Mouse (Mus musculus) heart, adult 11 months (tissue): ENCODE measurements around the gene Spata33.
A peak's percentile ranks its signal among the peaks of the same experiment; 100 is the strongest.
"Not testable (repeated sequence)": the region's sequence is repeated elsewhere in the genome, so short reads cannot be mapped to it uniquely, and the experiment has no call there.

ENCODE experiments used
- DNase-seq: peaks from one replicate; pipeline ENCODE4 v3.0.0; 2022

The Spata33 gene

DNA sequence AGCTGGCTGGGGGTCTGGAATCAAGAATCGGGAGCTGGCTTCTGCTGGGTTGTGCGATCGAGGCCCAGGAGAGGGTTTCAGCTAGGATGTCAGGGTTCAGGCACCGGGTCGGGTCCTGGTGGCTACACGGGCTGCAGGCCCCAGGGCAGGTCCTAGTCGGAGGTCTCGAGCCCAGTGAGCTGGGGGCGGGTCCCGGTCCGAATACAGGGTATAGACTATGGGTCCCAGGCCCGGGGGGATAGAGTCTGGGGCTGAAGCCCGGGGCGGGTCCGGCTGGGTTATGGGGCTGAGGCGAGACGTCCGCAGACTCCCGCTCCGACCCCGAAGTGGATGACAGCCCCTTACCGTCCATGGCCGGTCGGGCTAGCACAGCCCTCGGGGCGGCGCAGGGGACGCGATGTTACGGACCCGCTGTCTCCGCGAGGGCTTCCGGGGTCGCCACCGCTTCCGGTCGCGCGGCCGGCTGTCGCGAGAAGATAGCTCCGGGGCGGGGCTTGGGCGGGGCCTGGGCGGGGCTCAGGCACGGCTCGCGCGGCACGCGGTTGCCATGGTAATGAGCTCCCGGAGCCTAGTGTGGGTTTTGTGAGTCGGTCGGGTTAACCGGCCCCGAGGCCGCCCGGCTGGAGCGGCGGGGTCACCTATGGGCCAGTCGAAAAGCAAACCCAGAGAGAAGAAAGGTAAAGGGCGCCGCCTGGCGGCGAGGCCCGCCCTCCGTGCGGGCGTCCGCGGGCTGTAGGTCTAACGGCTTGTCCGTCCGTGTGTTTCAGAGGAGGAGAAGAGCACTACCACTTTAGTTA lies at the start of gene Spata33, which contains the start of gene Chmp1a:
Spata33 (plus strand) TSS at position 512 of the 797 bp plus-strand sequence.
Chmp1a (minus strand) TSS at position 443 of the 797 bp plus-strand sequence.
- peak; percentile 99 for DNase-seq

DNA sequence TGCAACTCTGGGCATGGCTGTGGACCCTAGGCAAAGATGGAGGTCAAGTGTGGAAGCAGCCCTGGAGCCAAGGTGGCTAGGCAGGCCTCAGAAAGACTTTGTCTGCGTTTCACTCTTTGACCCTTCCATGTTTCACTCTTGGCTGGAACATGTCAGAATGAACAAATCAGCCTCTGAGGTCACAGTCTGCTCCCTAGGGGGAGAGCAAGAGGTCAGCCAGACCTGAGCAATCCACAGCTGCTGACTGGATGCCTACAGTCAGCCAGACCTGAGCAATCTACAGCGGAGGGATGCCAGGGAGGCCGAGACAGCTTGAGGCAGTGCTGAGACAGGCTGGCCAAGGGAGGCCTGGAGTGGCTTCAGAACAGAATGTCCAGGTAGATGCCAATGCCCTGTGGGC lies 31.2 kb upstream of the Spata33 start:
- DNase-seq = peak; percentile 98

DNA sequence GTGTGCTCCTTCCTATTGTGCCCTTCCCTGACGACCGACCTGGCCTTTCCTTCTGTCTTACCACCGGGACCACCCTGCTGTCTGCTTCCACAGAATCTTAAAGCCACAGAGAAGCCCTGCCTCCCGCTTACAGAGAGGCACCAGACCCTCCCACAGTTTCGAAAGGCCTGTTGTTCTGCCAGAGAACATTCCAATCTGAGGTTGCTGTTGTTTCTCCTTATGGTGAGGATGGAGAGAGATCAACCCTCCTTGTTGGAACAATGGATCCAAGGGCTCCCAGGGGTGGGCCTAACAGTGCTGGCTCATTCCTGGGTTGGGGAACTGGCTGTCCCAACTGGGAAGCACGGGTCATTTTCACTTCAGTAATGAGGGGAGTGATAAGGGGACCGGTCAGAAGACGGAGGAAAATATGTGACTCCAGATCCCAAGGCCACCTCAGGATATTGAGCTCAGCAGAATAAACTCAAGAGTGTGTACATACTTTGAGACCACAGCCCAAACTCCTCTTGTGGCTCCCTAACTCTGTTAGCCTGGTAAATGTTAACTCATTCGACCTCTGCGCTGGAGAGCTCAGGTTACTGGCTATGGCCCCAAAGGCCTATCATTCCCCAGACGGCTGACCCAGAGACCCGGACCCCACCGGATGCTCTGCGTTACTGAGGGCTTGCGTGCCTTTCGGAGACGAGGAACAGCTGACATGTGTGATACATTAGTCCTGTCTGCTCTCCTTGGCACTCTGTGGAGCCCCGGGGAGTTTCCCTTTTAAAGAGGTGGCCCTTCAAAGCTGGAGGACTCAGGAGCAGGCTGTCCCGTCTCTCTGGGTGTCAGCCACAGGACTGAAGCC lies 26.8 kb upstream of the Spata33 start, which contains the start of gene Dpep1:
Dpep1 (plus strand) TSS at position 677 of the 844 bp plus-strand sequence.
- peak; percentile 99 for DNase-seq

DNA sequence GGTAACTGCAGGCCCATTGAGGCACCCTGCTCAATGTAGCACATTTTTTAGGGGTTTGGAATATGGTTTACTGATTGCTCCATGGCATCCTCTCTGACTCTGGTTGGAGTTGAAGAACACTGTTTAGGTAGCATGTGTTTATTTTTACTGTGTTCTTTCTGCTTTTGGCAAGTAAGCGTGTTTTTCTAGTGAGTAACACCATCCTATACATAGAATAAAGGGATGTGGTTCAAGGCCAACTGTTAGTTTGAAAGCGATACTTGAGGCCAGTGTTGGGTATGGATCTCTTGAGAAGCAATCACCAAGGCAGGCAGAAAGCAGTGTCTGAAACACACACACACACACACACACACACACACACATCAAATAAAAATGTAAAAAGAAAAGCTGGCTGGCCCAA lies 24.6 kb upstream of the Spata33 start:
- DNase-seq = no peak

DNA sequence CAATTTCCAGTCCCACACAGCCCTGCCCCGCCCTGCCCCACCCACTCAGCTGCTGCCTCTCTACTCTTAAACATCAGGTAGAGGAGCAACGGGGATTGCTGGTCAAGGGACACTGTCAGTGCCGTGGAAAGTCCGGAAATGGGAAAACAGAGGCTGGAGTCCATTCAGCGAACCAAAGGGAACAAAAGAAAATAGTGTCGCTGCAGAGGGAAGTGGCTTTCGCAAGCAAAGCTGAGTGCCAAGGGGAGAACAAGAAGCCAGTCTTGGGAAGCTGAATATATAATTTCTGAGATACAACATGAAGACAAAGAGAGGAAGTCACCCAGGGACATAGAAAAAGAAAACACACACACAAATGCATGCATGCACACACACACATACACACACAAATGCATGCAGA lies 23.8 kb upstream of the Spata33 start:
- no peak for DNase-seq

DNA sequence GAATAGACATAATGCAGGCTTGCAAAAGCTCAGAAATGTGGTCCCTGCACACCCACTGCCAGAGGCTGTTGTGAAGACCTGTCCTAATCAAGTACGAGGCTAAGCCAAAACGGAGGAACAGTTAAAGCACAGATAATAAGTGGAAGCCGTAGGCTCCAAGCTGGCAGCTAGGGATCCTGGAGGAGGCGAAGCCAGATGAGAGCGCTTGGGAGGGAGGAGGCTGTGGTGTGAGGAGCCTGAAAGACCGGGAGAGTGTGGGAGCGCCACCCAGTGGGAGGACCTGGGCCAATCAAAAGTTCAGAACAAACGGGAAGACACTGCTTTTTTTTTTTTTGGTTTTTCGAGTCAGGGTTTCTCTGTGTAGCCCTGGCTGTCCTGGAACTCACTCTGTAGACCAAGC lies 22.0 kb upstream of the Spata33 start:
- peak; percentile 97 for DNase-seq

DNA sequence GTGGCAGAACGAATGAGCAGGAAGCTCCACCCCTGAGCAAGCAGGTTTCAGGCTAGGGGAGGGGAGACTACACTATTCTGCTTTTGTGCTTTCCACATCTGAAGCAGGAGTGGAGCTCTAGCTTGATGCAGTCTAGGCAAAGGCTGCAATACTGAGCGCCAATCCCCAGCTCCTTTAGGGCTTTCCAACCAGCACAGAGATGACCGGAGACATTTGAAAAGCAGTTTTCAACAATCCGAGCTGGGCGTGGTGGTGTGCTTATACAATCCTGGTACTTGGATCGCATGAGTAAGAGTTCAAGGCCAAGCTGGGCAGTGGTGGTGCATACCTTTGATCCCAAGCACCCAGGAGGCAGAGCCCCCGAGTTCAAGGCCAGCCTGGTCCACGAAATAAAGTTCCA lies 20.7 kb upstream of the Spata33 start:
- DNase-seq = no peak

DNA sequence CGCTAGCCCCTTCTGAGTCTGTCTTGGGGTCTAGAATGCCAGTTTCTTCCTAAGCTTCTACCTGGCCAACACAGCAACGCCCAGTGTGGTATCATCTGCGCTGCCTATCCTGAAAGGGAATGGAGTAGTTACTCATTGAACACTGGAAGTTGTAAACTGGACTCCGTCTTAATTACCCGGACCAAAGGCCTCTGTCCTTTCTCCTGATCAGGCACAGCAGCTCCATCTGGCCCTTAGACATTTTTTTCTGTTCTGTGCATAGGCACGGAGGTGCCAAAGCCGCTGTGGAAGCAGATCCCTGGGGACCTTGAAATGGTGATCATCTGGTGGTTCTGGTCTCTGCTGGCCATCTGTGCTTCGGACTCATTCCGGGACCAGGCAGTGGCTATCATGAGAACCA lies 18.9 kb upstream of the Spata33 start:
- DNase-seq = no peak

DNA sequence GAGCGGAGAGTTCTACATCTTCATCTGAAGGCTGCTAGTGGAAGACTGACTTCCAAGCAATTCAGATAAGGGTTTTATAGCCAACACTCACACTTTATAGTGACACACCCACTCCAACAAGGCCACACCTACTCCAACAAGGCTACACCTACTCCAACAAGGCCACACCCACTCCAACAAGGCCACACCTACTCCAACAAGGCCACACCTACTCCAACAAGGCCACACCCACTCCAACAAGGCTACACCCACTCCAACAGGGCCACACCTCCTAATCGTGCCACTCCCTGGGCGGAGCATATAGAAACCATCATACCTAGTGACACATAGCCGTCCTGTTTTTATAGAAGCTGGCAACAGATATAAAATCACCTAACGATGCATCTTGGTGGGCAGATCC lies 15.6 kb upstream of the Spata33 start:
- DNase-seq = not testable (repeated sequence)

DNA sequence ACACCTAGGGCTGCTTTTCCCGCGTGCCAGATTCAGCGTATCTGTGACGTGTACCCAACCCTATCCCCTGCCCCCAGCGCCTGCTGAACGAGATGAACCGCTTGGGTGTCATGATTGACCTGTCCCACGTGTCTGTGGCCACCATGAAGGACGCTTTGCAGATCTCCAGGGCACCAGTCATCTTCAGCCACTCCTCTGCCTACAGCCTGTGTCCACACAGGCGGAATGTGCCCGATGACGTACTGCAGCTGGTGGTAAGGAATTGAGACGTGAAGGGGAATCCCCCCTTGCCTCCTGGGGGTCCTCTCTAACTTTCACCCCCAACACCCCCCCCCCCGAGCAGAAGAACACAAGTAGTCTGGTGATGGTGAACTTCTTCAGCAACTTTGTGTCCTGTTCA lies 12.8 kb upstream of the Spata33 start:
- no peak for DNase-seq

DNA sequence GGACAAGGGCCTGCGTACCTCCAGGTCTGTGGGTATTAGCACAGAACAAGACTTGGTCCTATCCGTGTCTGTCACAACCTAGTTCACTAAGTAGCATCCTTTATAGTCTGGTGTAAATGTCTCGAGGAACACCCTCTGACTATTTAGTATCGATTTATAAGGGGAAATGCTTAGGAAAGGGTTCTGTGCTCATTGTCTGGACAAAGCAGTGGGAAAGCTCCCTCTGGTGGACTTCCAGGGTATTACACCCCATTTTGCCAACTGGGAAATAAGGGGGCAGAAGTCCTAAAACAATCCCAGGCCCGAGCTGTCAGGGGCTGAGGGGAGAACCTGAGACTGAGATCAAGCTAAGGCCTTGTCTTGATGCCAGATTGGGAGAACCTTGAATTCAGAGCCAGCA lies 10.3 kb upstream of the Spata33 start:
- no peak for DNase-seq

DNA sequence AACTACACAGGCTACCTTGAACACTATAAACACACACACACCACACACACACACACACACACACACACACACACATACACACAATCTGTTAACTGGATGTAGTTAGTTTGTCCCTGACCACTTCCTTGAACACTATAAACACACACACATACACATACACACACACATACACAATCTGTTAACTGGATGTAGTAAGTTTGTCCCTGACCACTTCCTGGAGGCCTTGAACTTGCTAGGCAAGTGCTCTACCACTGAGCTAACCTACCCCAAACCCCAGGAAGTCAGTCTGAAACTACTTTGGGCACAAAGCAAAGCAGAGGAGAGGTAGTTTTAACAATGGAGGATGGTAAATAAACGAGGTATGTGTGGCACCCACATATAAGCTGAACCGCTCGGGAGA lies 9.1 kb upstream of the Spata33 start:
- no peak for DNase-seq

DNA sequence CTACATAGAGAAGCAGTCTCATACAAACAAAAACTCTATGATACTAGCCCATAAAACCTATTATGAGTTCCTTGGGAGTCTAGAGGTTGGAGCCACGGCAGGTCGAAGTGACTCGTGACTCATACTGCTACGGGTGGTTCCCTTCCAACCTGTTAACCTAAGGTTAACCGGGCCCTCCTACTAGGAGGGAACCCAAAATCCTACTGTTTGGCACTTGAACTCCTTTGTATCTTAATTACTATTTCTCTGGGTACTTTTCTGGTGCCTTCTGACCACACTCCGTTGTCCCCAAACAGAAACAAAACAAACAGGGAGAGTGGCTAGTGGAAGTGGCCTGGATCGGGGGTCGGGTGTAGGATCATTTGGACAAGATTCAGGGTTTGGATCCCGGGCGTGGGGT lies 756 bp upstream of the Spata33 start:
- no peak for DNase-seq

DNA sequence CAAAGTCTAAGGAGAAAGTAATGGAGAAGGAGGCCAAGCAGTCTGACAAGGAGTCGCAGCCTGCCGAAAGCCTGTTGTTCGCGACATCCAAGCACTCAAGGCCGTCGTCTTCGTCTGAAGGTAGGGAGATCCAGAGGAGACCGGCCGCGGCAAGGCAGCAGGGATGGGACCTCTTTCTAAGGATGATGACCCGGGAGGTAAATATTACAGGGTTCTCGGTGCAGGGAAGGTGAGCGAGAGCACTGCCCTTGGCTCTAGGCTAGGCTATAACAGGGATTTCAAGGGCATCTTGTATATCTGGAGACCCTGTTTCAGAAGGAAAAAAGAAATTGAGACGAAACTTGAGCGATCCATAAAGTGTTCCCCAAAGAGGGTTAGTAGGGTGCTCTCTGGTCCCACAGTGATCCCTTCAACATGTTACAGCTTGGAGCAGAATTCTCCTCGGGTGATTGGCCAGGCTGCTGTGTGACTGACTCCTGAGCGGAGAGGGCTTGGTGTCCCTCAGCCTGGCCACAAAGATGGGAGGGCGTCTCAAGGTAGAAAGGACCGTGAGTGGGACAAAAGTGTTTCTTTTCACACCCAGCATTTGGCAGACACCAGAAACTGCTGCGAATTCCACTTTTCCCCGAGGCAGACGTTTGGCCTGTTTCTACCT lies 613 bp downstream of the Spata33 start:
- DNase-seq = peak; percentile 95

DNA sequence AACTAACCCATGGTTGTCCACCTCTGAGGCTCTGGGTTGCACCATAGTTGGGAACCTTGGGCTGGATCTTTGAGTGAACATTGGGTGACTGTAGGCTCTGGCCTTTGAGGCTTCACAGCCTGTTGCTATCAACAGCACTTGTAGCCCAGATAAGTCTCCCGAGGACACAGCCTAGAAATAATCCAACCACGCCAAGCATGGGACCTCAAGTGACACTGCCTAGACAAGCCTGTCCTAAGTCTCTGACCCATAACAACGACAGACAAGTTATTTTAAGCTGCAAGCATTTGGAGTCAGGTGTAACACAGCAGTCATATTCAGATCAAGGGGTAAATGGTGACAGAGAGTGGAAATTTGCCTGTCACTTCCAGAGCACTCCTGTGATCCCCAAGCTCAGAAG lies 2.8 kb downstream of the Spata33 start:
- DNase-seq = peak; percentile 98

DNA sequence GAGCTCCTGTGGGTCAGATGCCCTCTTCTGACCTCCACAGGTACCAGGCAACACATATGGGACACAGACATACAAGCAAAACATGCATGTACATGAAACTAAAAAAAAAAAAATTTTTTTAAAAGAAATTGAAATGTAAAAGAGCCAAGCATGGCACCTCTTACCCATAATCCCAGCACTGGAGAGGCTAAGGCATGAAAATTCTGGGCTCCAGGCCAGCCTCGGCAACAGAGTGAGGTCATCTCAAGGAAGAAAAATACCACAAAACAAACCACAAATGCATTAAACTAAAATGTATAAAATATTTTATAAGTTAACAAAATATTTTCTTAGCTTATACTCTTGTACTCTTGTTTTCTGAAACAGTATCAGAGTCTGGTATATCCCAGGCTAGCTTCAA lies 8.3 kb downstream of the Spata33 start:
- DNase-seq = no peak

DNA sequence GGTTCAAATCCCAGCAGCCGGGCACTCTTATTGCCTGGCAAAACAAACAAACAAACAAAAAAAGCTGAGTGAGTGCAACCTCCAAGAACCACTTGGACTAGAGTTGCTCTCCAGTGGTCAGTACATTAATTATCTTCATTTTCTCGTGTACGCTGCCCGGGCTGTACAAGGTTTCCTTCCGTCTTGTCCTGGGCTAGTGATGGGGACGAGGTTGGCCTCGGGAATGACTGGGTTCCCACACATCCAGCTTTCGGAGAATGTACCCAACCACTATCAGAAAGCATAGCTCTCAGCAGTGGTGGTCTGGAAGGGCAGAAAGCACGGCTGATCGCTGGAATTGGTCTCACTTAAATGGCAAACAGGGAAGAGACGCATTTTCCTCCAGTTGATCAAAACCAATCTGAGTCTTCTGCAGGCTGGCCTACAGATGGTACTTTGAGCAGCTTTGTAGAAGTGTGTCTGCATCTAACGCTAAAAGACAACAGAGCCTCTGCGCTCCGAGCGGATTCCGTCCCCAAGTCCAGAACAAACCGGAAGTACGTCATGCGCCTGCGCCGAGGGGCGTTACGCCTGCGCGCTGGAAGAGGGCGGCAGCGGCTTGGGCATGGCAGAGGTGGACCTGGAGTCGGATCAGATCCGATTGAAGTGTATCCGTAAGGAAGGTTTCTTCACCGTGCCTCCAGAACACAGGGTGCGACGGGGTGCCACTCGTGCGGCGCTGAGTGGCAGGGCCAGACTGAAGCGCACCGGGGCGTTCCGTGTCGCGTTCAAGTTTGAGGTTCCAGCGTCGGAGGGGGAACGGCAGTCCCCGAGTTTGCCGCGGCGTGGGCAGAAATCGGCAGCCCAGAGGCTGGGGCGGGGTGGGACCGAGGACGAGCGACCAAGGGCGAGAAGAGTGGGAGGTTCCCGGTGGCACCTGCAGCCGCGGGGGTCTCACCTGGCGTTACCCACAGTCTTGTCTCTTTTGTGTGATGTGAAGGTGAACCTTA lies 11.9 kb downstream of the Spata33 start, which contains the start of gene Cdk10:
Cdk10 (plus strand) TSS at position 565 of the 989 bp plus-strand sequence.
- DNase-seq = peak; percentile 99

DNA sequence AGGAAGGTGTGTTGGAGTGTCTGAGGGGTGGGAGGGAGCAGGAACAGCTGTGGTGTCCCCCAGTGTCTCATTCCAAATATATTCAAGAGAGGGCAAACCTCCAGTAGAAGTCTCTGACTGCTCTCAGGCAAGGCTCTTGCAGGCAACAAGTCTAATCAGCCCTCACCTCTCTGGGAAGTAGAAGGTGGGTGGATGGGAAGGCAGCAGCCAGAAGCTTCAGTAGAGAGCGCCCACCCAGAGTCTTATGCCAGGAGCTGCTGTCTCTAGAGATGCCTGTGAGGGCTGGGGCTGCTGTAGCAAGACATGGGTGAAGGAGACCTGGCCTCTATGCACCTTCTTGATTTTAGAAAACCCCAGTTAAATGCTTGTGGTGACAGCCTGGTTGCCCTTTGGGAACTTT lies 15.8 kb downstream of the Spata33 start:
- no peak for DNase-seq

DNA sequence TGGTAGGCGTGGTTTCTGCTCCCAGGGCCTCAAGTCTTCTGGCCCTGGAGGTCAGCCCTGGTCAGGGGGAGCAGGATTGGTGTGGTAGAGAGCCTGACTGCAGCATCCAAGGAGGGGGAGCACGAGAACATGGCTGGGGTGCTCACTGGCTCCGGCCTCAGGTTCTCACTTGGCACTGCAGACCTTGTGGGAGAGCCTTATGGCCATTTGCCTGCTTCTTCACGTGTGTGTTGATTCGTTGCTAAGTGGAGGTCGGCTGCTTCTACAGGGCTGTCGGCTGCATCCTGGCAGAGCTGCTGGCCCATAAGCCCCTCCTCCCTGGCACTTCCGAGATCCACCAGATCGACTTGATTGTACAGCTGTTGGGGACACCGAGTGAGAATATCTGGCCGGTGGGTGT lies 17.7 kb downstream of the Spata33 start:
- not testable (repeated sequence) for DNase-seq

DNA sequence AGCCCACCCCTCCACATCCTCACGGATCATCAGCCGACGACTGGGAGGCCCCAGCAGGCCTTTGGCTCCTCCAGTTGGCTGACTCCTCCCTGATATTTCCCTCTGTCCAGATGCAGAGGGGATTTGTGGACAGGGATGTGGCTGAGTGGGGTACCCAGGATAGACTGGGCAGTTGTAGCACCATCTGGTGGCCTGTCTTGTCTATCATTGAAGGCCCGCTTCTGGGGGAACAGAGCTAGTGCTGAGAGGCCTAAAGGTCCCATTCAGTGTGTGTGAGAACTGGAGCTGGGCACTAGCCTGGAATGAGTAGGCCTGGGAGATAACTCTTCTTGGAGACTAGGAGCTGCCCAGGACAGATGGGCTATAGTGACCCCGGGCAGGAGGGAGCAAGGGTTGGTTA lies 19.1 kb downstream of the Spata33 start:
- DNase-seq = no peak

DNA sequence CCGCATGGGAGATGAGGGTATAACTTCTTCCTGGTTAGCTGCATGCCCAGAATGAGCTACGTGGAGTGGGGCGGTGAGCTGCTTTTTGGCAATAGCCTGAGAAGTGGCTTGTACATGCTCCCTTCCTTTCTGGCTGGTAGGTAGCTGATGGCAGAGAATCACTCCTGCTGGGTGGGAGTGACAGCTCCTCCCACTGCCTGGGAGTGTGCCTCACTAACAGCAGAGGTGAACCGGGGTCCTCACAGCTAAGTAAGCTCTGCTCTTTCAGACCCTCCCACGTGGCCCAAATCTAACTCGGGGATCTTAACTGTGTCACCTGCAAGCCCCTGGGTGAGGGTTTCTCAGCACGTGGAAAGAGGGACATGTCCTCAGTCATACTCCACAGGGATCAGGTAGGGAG lies 19.9 kb downstream of the Spata33 start:
- DNase-seq = no peak

DNA sequence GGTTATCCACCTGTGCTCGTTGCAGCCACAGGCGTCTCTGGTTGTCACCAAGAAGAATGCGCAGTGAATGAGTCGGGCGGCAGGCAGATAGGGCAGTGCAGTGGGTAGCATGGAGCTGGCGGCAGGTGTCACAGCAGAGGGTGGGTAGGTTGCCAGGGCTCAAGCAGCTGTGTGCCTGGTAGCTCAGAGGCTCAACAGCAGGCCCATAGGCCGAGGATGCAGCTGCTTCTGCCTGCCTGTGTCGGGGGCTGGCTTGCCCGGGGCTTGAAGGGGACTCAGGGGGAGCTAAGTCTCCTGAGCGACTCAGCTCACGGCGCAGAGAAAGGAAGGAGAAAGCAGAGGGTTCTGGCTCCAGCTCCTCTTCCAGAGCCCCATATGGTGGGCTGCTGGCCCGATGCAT lies 20.7 kb downstream of the Spata33 start:
- no peak for DNase-seq
